Mouse (Mus musculus) hindbrain, embryonic 15.5 days (tissue): ENCODE data around the gene Rxylt1. TPM values are rescaled to one million over a fixed set of nuclear protein-coding genes. Genes with fewer than 3 reads are reported as not detected.

Source experiments
- ATAC-seq: fragments of 200-750 bp; cut with Nextera tagmentation; 2 replicates; pipeline ENCODE4 v1.8.0; 2017; ENCODE audit warnings: low read depth, moderate number of reproducible peaks, moderate TSS enrichment; ENCODE audit not compliant: low FRiP score
- H3K27ac ChIP-seq: fragments of 300-500 bp; sonication (generic); replicated peaks from 2 replicates; pipeline ENCODE4 v1.5.1; 2015; ENCODE audit warnings: mild to moderate bottlenecking, inconsistent platforms
- H3K27me3 ChIP-seq: fragments of 300-500 bp; sonication (generic); 2 replicates; pipeline ENCODE4 v1.6.1; 2015; ENCODE audit warnings: control low read depth, inconsistent platforms
- H3K36me3 ChIP-seq: fragments of 300-500 bp; sonication (generic); 2 replicates; pipeline ENCODE4 v1.6.1; 2015; ENCODE audit warnings: control low read depth, inconsistent platforms
- H3K4me1 ChIP-seq: fragments of 300-500 bp; sonication (generic); replicated peaks from 2 replicates; pipeline ENCODE4 v1.6.1; 2015; ENCODE audit warnings: control low read depth, inconsistent platforms
- H3K4me2 ChIP-seq: fragments of 300-500 bp; sonication (generic); 2 replicates; pipeline ENCODE4 v1.6.1; 2015; ENCODE audit warnings: moderate library complexity, mild to moderate bottlenecking, inconsistent platforms
- H3K4me3 ChIP-seq: fragments of 300-500 bp; sonication (generic); 2 replicates; pipeline ENCODE4 v1.5.1; 2015; ENCODE audit warnings: mild to moderate bottlenecking, inconsistent platforms
- H3K9ac ChIP-seq: fragments of 300-500 bp; sonication (generic); 2 replicates; pipeline ENCODE4 v1.6.1; 2015; ENCODE audit warnings: inconsistent platforms
- H3K9me3 ChIP-seq: fragments of 300-500 bp; sonication (generic); 2 replicates; pipeline ENCODE4 v1.6.1; 2016; ENCODE audit warnings: control low read depth, inconsistent platforms
- WGBS: fragments of 180-500 bp; shearing (Covaris S2); methylation state at CpG from one replicate; pipeline ENCODE4 v1.1.7; 2015; 5-methylcytosine and 5-hydroxymethylcytosine counted together
- polyA plus RNA-seq: library from polyadenylated mRNA; unstranded; fragments of >200 nt; fragmentation: Nextera tagmentation; extraction: Ambion mirVana; gene quantifications from 2 replicates; pipeline ENCODE4 v1.2.1, GENCODE M21; 2015

Rxylt1 gene
- polyA plus RNA-seq, 1 experiment from 2014 or later: 39.5 TPM

DNA sequence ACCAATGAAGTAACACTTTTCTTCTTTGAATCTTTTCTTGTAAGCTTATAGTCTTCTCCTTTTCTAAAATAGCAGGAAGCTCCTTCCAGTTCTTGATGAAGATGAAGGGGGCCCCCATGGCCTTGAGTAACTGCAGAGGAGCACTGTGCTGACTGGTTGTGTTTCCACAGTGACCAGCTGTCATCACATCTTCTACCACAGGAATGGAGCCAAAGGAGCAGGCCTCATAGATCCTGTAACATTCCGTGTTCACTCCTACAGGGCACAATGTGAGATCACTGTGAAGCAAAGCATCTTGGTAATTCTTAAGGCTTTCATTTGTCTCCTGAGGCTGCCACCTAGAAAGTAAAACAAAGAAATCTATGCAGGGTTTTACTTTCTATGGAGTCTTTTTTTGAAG, 15.8 kb downstream of the Rxylt1 start:
- Histone ChIP-seq H3K9ac (no peak overlapping the region), H3K27me3 (no peaks in the 10 kb centered on the region), H3K4me2 (no peak overlapping the region), H3K4me1 (no peaks in the 10 kb centered on the region), H3K27ac (no peak overlapping the region), H3K9me3 (no peaks in the 10 kb centered on the region), H3K4me3 (no peak overlapping the region), H3K36me3 (peaks cover 16% of the 10 kb centered on the region)
- 96% methylated on average over 1 of the region's 1 CpGs for WGBS
- no peak for ATAC-seq

DNA sequence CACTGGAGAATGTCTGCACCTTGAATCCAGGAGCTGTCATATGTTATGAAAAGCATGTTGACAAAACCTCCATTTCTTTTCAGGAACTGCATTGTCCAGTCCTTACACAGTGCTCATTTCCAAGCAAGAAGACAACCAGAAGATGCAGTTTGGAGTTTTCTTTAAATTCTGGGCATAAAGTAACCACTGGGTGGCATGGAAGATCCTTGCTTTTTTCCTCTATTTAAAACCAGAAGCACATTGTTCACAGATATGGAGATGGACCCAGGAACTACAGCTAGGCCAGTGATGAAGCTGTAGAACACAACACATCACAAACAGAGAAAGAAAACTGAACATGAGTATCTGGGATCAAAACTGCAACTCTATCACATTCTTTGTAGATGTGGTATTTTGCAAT, 28.0 kb downstream of the Rxylt1 start:
- H3K4me2 ChIP-seq: no peak overlapping the region
- H3K27me3 ChIP-seq: no peaks in the 10 kb centered on the region
- no peaks in the 10 kb centered on the region for H3K36me3 ChIP-seq
- H3K4me1 ChIP-seq: no peaks in the 10 kb centered on the region
- ATAC-seq: no peak
- H3K9ac ChIP-seq: no peak overlapping the region
- no peak overlapping the region for H3K27ac ChIP-seq
- H3K4me3 ChIP-seq: no peak overlapping the region
- H3K9me3 ChIP-seq: no peaks in the 10 kb centered on the region

DNA sequence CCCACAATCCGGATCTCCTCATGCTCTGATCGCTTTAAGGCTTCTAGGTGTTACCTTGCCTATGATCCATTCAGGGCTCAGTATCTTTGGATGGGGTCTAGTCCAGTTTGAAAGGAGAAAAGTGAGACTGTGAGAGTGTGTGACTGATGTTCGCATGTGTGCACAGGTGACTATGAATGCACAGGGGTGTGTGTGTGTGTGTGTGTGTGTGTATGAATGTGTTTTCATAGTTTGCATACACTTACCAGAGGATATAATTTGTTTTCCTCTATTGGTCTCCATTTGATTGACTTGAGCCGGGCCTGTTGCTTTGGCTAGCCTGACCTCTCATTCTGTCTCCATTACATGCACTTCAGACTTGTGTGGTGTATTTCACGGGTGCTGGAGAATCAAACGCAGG, 41.3 kb downstream of the Rxylt1 start:
- no peaks in the 10 kb centered on the region for H3K9me3 ChIP-seq
- H3K4me3 ChIP-seq: no peak overlapping the region
- no peaks in the 10 kb centered on the region for H3K4me1 ChIP-seq
- H3K27me3 ChIP-seq: no peaks in the 10 kb centered on the region
- ATAC-seq: no peak
- H3K4me2 ChIP-seq: no peak overlapping the region
- H3K27ac ChIP-seq: no peak overlapping the region
- 90% methylated on average over 6 of the region's 6 CpGs for WGBS
- no peaks in the 10 kb centered on the region for H3K36me3 ChIP-seq
- H3K9ac ChIP-seq: no peak overlapping the region

DNA sequence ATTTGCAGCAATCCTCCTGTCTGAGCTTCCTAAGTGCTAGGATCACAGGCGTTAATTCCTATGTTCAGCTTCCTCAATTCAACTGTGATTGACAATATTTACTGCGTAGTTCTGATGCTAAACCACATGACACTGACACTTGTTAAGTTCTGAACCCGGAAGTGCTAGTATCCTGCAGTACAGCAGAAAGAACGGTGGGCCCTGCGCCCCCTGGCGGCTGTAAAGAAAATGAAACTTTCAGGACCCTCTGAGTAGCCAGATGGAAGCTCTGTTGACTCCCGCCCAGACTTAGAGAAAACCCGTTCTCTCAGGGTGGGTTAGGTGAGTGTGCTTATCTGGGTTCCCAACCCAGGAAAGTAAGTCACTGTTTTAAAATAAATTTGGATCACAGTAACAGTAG, 42.6 kb downstream of the Rxylt1 start:
- Histone ChIP-seq H3K27ac (no peak overlapping the region), H3K4me2 (no peak overlapping the region), H3K36me3 (no peaks in the 10 kb centered on the region), H3K9me3 (no peaks in the 10 kb centered on the region), H3K9ac (no peak overlapping the region), H3K4me1 (no peaks in the 10 kb centered on the region), H3K4me3 (no peak overlapping the region), H3K27me3 (no peaks in the 10 kb centered on the region)
- ATAC-seq: 0 out of 2 replicates have a peak, but pooled peaks have one; percentile 30
- WGBS: 13% methylated on average over 8 of the region's 8 CpGs

DNA sequence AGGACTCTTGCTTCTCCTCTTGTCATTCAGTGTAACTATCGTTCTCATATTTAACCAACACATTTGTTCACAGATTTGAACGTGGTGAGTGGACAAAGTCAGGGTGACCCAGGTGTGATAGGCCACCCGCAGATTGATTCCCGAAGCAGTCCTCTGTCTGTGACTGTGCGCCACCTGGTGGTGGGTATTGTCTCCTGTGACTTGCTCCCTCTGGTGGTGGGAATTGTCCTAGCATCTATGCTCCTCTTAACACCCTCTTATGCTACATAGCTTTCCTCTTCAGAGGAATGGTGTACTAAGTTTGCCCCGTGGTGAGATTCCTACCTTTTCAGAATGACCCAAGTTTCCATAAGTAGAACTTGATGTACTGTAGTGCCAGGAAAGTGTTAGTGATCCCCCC, 45.3 kb downstream of the Rxylt1 start:
- Histone ChIP-seq H3K27me3 (no peaks in the 10 kb centered on the region), H3K27ac (no peak overlapping the region), H3K36me3 (no peaks in the 10 kb centered on the region), H3K4me3 (no peak overlapping the region), H3K4me2 (no peak overlapping the region), H3K9ac (no peak overlapping the region), H3K4me1 (0 out of 2 replicates have a peak, but pooled peaks cover 4% of the 10 kb centered on the region), H3K9me3 (no peaks in the 10 kb centered on the region)
- ATAC-seq: no peak
- WGBS: 34% methylated on average over 6 of the region's 6 CpGs

DNA sequence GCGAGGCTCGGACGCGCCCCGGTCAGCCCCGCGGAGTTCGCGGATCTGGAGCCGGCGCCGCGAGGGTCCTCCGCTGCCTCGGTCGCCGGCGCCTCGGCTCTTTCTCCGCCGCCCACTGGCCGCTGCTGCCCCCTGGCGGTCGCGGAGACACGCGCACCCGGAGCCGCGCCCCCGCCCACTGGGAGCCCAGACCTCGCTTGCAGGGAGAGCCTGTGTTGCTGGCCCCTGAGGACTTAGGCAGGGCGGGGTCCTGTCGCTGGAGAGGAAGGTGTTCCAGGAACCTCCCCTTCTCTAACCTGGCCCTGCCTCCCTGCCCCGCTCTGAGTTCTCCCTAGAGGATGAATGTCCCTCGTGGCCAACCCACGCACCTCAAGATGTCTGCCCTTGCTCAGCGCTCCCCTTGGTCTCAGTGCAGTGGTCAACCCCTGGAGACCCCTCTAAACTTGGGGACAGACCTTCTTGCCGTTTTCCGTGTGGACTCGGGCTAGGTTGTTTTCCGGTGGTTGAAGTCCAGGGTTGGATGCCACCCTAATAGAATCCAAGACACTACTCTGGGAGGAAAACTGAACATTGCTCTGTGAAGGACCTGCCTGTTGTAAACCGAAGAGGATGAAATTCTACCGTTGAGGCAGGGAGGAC, 49.3 kb downstream of the Rxylt1 start:
- no peaks in the 10 kb centered on the region for H3K36me3 ChIP-seq
- peak; percentile 68 for ATAC-seq
- peak overlapping the region; percentile 66 for H3K4me3 ChIP-seq
- 13% methylated on average over 39 of the region's 44 CpGs for WGBS
- H3K4me1 ChIP-seq: peaks cover 24% of the 10 kb centered on the region
- H3K9me3 ChIP-seq: no peaks in the 10 kb centered on the region
- peak overlapping the region; percentile 95 for H3K27ac ChIP-seq
- H3K4me2 ChIP-seq: peak overlapping the region; percentile 60
- no peaks in the 10 kb centered on the region for H3K27me3 ChIP-seq
- peak overlapping the region; percentile 97 for H3K9ac ChIP-seq

DNA sequence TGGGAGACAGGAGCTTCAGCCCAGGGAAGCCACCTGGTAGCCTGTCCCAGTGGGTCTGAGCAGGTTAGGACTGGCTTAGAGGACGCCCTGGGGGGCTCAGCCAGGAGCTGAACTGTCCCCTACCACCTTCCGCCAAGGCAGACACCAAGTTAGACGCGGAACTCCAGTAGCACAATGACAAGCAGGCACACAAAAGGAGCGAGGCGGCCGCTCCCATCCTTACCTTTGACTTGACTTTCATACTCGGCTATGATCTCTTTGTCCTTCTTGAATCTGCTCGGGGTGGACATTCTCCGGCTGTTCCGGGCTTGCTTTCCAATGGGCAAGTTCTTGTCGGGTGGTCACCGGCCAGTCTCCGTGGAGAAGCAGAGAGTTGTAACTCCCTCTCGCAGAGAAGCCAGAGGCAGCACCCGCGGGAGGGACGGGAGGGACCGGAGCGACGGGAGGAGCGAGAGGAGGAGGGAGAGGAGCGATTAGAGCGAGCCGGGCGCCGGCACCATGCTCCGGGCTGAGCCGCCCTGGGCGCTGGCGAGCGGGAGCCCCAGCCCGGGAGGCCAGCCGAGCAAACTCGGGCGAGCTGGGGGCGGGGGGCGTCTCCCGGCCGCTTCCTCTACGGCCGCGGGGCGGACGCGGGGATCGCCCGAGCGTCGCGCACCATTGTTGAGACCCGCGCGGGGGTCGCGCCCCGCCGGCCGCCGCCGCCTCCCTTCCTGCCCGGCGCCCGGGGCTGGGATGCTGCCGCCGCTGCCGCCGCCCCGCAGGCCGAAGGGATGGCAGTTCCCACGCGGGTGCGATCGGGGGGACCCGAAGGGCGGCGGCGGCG, 50.1 kb downstream of the Rxylt1 start, which contains the start of gene Srgap1:
Gene Srgap1 (minus strand): TSS at position 412 of the 823 bp plus-strand sequence.
- H3K27ac ChIP-seq: peak within 1 kb of the TSS; percentile 95
- no peaks in the 10 kb centered on the region for H3K9me3 ChIP-seq
- ATAC-seq: peak; percentile 83
- H3K4me1 ChIP-seq: peaks cover 24% of the 10 kb centered on the region
- H3K27me3 ChIP-seq: no peaks in the 10 kb centered on the region
- peak within 1 kb of the TSS; percentile 66 for H3K4me3 ChIP-seq
- H3K4me2 ChIP-seq: peak within 1 kb of the TSS; percentile 60
- H3K36me3 ChIP-seq: no peaks in the 10 kb centered on the region
- H3K9ac ChIP-seq: peak within 1 kb of the TSS; percentile 97
- 0% methylated on average over 39 of the region's 79 CpGs for WGBS

DNA sequence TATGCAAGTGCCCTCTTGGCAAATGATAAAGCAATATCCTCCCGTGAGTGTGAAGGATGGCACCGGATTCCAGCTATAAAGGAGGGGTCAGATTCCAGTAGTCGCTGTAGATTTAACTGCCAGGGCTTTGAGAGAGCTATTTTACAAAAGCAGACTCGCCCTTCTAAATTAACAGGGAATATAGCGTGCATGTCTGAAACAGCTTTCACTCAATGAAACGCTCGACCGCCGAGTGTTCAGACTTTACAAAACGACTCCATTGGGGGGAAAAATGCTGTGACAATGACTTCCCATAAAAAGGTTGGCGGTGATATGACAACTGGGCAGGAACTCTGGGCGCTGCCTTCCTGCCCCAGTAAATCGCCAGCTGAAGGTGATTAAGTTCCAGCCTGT, 50.7 kb downstream of the Rxylt1 start:
- Histone ChIP-seq H3K4me1 (peaks cover 29% of the 10 kb centered on the region), H3K9me3 (no peaks in the 10 kb centered on the region), H3K27me3 (no peaks in the 10 kb centered on the region), H3K4me3 (peak overlapping the region; percentile 66), H3K36me3 (no peaks in the 10 kb centered on the region), H3K9ac (peak overlapping the region; percentile 97), H3K27ac (peak overlapping the region; percentile 95), H3K4me2 (peak overlapping the region; percentile 60)
- ATAC-seq: no peak
- WGBS: under 1% methylated on average over 13 of the region's 13 CpGs

DNA sequence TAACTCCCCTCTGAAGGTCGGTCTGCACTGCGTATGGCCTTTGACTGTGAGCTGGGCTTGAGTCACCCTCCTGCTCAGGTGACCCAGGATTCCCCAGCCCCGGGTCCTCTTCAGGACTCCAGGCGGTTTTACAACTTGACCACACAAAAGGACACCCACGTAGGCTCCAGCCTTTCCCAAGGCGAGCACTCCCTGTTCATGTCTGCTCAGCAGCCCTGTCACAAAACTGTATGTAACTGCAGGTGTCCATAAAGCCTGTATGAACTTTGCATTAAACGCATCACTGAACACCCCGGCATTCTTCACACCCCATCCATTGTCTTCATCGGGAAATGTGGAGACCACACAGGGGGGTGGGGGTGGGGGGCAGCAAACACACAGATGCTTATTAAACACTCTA, 51.2 kb downstream of the Rxylt1 start:
- peak overlapping the region; percentile 60 for H3K4me2 ChIP-seq
- no peaks in the 10 kb centered on the region for H3K36me3 ChIP-seq
- peak overlapping the region; percentile 97 for H3K9ac ChIP-seq
- H3K4me1 ChIP-seq: peaks cover 31% of the 10 kb centered on the region
- no peaks in the 10 kb centered on the region for H3K9me3 ChIP-seq
- ATAC-seq: no peak
- H3K4me3 ChIP-seq: peak overlapping the region; percentile 66
- peak overlapping the region; percentile 95 for H3K27ac ChIP-seq
- no peaks in the 10 kb centered on the region for H3K27me3 ChIP-seq
- 3% methylated on average over 9 of the region's 9 CpGs for WGBS

DNA sequence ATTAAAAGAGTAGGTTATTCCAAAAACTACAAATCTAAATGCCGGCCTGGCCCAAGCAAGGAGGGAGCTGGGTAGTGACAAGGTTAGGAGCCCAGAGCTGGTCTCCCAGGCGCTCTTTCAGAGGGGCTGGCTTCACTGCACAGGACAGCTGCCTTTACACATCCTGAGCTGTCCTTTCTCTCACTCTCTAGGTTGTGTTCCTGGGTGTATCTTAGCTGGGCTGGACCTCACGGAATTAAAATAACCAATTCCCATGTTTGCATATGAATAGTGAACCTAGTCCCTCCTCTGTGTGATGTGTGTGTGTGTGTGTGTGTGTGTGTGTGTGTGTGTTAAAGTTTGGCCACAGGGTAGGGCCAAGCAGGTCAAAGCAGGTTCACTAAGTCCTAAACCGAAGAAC, 52.2 kb downstream of the Rxylt1 start:
- peak overlapping the region; percentile 66 for H3K4me3 ChIP-seq
- no peaks in the 10 kb centered on the region for H3K9me3 ChIP-seq
- no peaks in the 10 kb centered on the region for H3K27me3 ChIP-seq
- WGBS: 54% methylated on average over 4 of the region's 4 CpGs
- peak overlapping the region; percentile 28 for H3K27ac ChIP-seq
- no peaks in the 10 kb centered on the region for H3K36me3 ChIP-seq
- peaks cover 31% of the 10 kb centered on the region for H3K4me1 ChIP-seq
- H3K4me2 ChIP-seq: peak overlapping the region; percentile 60
- peak overlapping the region; percentile 97 for H3K9ac ChIP-seq
- ATAC-seq: no peak

DNA sequence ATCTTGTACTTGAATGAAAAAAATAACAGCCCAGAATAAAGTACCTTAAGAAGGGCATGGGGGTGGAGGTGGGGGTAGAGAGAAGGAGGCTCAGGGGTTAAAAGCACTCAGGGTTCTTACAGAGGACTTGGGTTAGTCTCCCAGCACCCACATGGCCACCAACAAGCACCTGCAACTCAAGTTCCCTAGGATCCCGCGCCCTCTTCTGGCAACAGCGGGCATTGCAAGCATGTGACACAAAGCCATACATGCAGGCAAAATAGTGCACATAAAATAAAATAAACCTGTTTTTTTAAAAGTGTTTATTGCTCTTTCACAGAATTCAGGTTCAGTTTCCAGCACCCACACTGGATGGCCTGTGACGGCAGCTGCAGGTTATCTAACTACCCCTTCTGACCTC, 56.8 kb downstream of the Rxylt1 start:
- Histone ChIP-seq H3K4me3 (no peak overlapping the region), H3K27me3 (no peaks in the 10 kb centered on the region), H3K36me3 (0 out of 2 replicates have a peak, but pooled peaks cover 3% of the 10 kb centered on the region), H3K9me3 (no peaks in the 10 kb centered on the region), H3K9ac (no peak overlapping the region), H3K4me1 (peaks cover 22% of the 10 kb centered on the region), H3K27ac (no peak overlapping the region), H3K4me2 (no peak overlapping the region)
- ATAC-seq: no peak
- WGBS: 48% methylated on average over 4 of the region's 4 CpGs

DNA sequence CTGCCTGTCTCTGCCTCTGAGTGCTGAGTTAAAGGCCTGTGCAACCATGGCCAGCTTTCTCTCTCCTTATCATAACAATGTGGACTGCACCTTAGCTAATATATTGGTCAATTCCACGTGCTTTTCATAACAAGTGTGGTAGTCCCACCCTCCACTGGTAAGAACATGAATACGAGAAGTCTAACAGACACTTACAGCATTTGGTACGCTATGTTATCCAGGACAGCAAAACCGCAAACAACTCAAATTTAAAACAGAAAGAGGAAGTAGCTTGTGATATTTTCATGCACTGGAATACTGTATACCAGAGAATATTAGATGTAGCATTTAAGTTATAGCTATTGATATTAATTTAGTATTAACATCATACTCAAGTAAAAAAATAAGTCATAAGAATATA, 57.6 kb downstream of the Rxylt1 start:
- Histone ChIP-seq H3K4me1 (peaks cover 15% of the 10 kb centered on the region), H3K9ac (no peak overlapping the region), H3K27me3 (no peaks in the 10 kb centered on the region), H3K4me2 (no peak overlapping the region), H3K36me3 (0 out of 2 replicates have a peak, but pooled peaks cover 3% of the 10 kb centered on the region), H3K27ac (no peak overlapping the region), H3K4me3 (no peak overlapping the region), H3K9me3 (no peaks in the 10 kb centered on the region)
- no peak for ATAC-seq
- 93% methylated on average over 4 of the region's 4 CpGs for WGBS
